Mouse (Mus musculus) CH12.LX (cell line): Measurements from ENCODE around the gene Rnf183. TPM values are rescaled to one million over a fixed set of nuclear protein-coding genes. Genes with fewer than 3 reads are reported as not detected.

Source experiments
- DNase-seq: peaks from one replicate; pipeline ENCODE4 v3.0.0-alpha.2; 2013; ENCODE audit errors: extremely low read depth
- H3K27ac ChIP-seq: 2 replicates; pipeline ENCODE4 v1.5.1; 2012; ENCODE audit warnings: low read depth, mild to moderate bottlenecking, control low read depth, moderate library complexity; ENCODE audit not compliant: insufficient read depth
- H3K27me3 ChIP-seq: replicated peaks from 2 replicates; pipeline ENCODE3; 2012; ENCODE audit warnings: inconsistent platforms
- H3K36me3 ChIP-seq, 2 experiments: replicated peaks in 1 of 2; 2 replicates each; pipeline versions ENCODE3 to v1.6.1; 2012; ENCODE audit warnings: inconsistent platforms in 1 of 2, low read length in 1 of 2, mild to moderate bottlenecking in 1 of 2, mixed read lengths in 1 of 2, moderate library complexity in 1 of 2; ENCODE audit not compliant: control insufficient read depth in 1 of 2, insufficient read depth in 1 of 2
- H3K4me1 ChIP-seq, 2 experiments: 2 replicates each; pipeline ENCODE4 v1.6.1; 2012; ENCODE audit warnings: inconsistent platforms in 1 of 2, moderate library complexity in 1 of 2; ENCODE audit not compliant: insufficient read depth in 2 of 2, control insufficient read depth in 1 of 2
- H3K4me2 ChIP-seq: 2 replicates; pipeline ENCODE4 v1.6.1; 2012; ENCODE audit warnings: low read depth, mild to moderate bottlenecking, control low read depth; ENCODE audit not compliant: poor library complexity, insufficient read depth, severe bottlenecking
- H3K4me3 ChIP-seq, 3 experiments: fragments of 150-350 bp in 1 of 3; sonication (generic) in 1 of 3; replicated peaks in 1 of 3; 2 replicates each; pipeline versions ENCODE3 to v1.5.1; 2011 to 2012; ENCODE audit warnings: low read depth in 2 of 3, low read length in 2 of 3, mild to moderate bottlenecking in 2 of 3, moderate library complexity in 2 of 3, control low read depth in 1 of 3, improper control_type of control experiment in 1 of 3, inconsistent platforms in 1 of 3, mixed read lengths in 1 of 3; ENCODE audit not compliant: poor library complexity in 1 of 3
- H3K79me2 ChIP-seq: replicated peaks from 2 replicates; pipeline ENCODE4 v1.6.1; 2012; ENCODE audit warnings: mild to moderate bottlenecking, moderate library complexity; ENCODE audit not compliant: control insufficient read depth, poor library complexity, insufficient read depth, severe bottlenecking; ENCODE audit errors: extremely low read depth
- H3K9ac ChIP-seq: 2 replicates; pipeline ENCODE4 v1.6.1; 2012; ENCODE audit warnings: low read depth, mild to moderate bottlenecking, control low read depth, moderate library complexity; ENCODE audit not compliant: insufficient read depth
- H3K9me3 ChIP-seq: replicated peaks from 2 replicates; pipeline ENCODE3; 2012; ENCODE audit warnings: low read length, inconsistent platforms, mixed read lengths
- BHLHE40 ChIP-seq: IDR thresholded peaks from 2 replicates; pipeline ENCODE4 v1.6.1; 2011; ENCODE audit warnings: mild to moderate bottlenecking, low read depth, low read length, improper control_type of control experiment
- CTCF ChIP-seq, 2 experiments: IDR thresholded peaks in 1 of 2; conservative IDR thresholded peaks in 1 of 2; 2 replicates each; pipeline ENCODE4 v1.5.1; 2011 to 2012; ENCODE audit warnings: low read depth in 2 of 2, low read length in 2 of 2, improper control_type of control experiment in 1 of 2, inconsistent platforms in 1 of 2, mild to moderate bottlenecking in 1 of 2, moderate library complexity in 1 of 2
- ELF1 ChIP-seq: IDR thresholded peaks from 2 replicates; pipeline ENCODE4 v1.6.1; 2014; ENCODE audit warnings: low read depth, mild to moderate bottlenecking, inconsistent platforms, low read length, improper control_type of control experiment
- ETS1 ChIP-seq: conservative IDR thresholded peaks from 2 replicates; pipeline ENCODE4 v1.6.1; 2012; ENCODE audit warnings: low read depth, mild to moderate bottlenecking, inconsistent platforms, low read length, improper control_type of control experiment, moderate library complexity
- HCFC1 ChIP-seq: IDR thresholded peaks from 2 replicates; pipeline ENCODE4 v1.6.1; 2012; ENCODE audit warnings: low read depth, mild to moderate bottlenecking, inconsistent platforms, low read length, improper control_type of control experiment
- IRF4 ChIP-seq: IDR thresholded peaks from 2 replicates; pipeline ENCODE4 v1.6.1; 2014; ENCODE audit warnings: low read depth, mild to moderate bottlenecking, inconsistent platforms, low read length, improper control_type of control experiment
- JUN ChIP-seq: IDR thresholded peaks from 2 replicates; pipeline ENCODE4 v1.6.1; 2011; ENCODE audit warnings: low read depth, mild to moderate bottlenecking, low read length, improper control_type of control experiment, moderate library complexity; ENCODE audit not compliant: insufficient read depth
- KAT2A ChIP-seq: IDR thresholded peaks from 2 replicates; pipeline ENCODE4 v1.6.1; 2012; ENCODE audit warnings: low read length, improper control_type of control experiment, inconsistent platforms; ENCODE audit not compliant: insufficient replicate concordance
- MAFK ChIP-seq: IDR thresholded peaks from 2 replicates; pipeline ENCODE4 v1.6.1; 2011; ENCODE audit warnings: low read length, improper control_type of control experiment; ENCODE audit not compliant: insufficient replicate concordance
- MAX ChIP-seq: IDR thresholded peaks from 2 replicates; pipeline ENCODE4 v1.6.1; 2011; ENCODE audit warnings: low read length, improper control_type of control experiment
- MXI1 ChIP-seq: IDR thresholded peaks from 2 replicates; pipeline ENCODE4 v1.6.1; 2011; ENCODE audit warnings: mild to moderate bottlenecking, low read depth, low read length, improper control_type of control experiment
- MYC ChIP-seq: IDR thresholded peaks from 2 replicates; pipeline ENCODE4 v1.6.1; 2011; ENCODE audit warnings: low read depth, mild to moderate bottlenecking, improper control_type of control experiment, low read length
- NELFE ChIP-seq: IDR thresholded peaks from 2 replicates; pipeline ENCODE4 v1.6.1; 2011; ENCODE audit warnings: low read depth, low read length, improper control_type of control experiment
- POLR2A ChIP-seq: IDR thresholded peaks from 2 replicates; pipeline ENCODE4 v1.6.1; 2011; ENCODE audit warnings: low read depth, mild to moderate bottlenecking, improper control_type of control experiment, low read length
- RAD21 ChIP-seq: IDR thresholded peaks from 2 replicates; pipeline ENCODE4 v1.6.1; 2011; ENCODE audit warnings: low read depth, mild to moderate bottlenecking, low read length, improper control_type of control experiment, moderate library complexity
- SIN3A ChIP-seq: IDR thresholded peaks from 2 replicates; pipeline ENCODE4 v1.6.1; 2012; ENCODE audit warnings: low read length, improper control_type of control experiment, inconsistent platforms
- SMC3 ChIP-seq: IDR thresholded peaks from 2 replicates; pipeline ENCODE4 v1.6.1; 2011; ENCODE audit warnings: low read depth, low read length, improper control_type of control experiment
- TBP ChIP-seq: conservative IDR thresholded peaks from 2 replicates; pipeline ENCODE4 v1.6.1; 2011; ENCODE audit warnings: low read depth, low read length, improper control_type of control experiment
- TCF12 ChIP-seq: IDR thresholded peaks from 2 replicates; pipeline ENCODE4 v1.6.1; 2014; ENCODE audit warnings: low read depth, mild to moderate bottlenecking, inconsistent platforms, low read length, improper control_type of control experiment
- UBTF ChIP-seq: IDR thresholded peaks from 2 replicates; pipeline ENCODE4 v1.6.1; 2012; ENCODE audit warnings: low read depth, mild to moderate bottlenecking, inconsistent platforms, low read length, improper control_type of control experiment, moderate library complexity
- USF2 ChIP-seq: conservative IDR thresholded peaks from 2 replicates; pipeline ENCODE4 v1.6.1; 2011; ENCODE audit warnings: low read depth, low read length, improper control_type of control experiment
- ZC3H11A ChIP-seq: IDR thresholded peaks from 2 replicates; pipeline ENCODE4 v1.6.1; 2012; ENCODE audit warnings: low read depth, mild to moderate bottlenecking, inconsistent platforms, low read length, improper control_type of control experiment
- ZMIZ1 ChIP-seq: IDR thresholded peaks from 2 replicates; pipeline ENCODE4 v1.6.1; 2012; ENCODE audit warnings: low read depth, mild to moderate bottlenecking, inconsistent platforms, low read length, improper control_type of control experiment
- dilution Hi-C: fragments of 300-500 bp; cut with MboI; formaldehyde crosslinking; loops from 2 replicates; pipeline ENCODE4 v1.14.3; 2020; ENCODE audit warnings: low sequenced_read_pairs; ENCODE audit not compliant: extremely low pct_unique_long_range_greater_than_20kb, extremely low pct_ligation_motif_present
- in situ Hi-C: fragments of 300-500 bp; cut with MboI; formaldehyde crosslinking; loops from 3 replicates; pipeline ENCODE4 v1.14.3; 2019; ENCODE audit warnings: low sequenced_read_pairs, low pct_ligation_motif_present, low pct_unique_long_range_greater_than_20kb, mixed read lengths
- polyA plus RNA-seq: library from polyadenylated mRNA; unstranded; fragments of >175 nt; gene quantifications from 2 replicates; pipeline ENCODE4 v1.2.1, GENCODE M21; 2012; ENCODE audit warnings: low read depth; ENCODE audit not compliant: insufficient read length
- total RNA-seq, 2 experiments: library from RNA; depleted of rRNA; stranded (reverse); fragments of 300-350 nt in 1 of 2; fragments of >200 nt in 1 of 2; gene quantifications; 2 replicates each; pipeline ENCODE4 v1.2.3; 2012 to 2014

Gene Rnf183
- total and polyA plus RNA-seq, 3 experiments: 4.0 to 4.4 (median 4.1) TPM

GRCm38 (mm10) chr4:62407730-62408582, 27.1 kb downstream of the Rnf183 start:
- peak overlapping the region; percentile 95 for H3K9ac ChIP-seq
- H3K4me2 ChIP-seq: no peak overlapping the region; the same call in 1 of the 2 replicates
- no peaks in the 10 kb centered on the region for H3K27me3 ChIP-seq
- H3K27ac ChIP-seq: peak overlapping the region; percentile 65; the same call in 1 of the 2 replicates
- H3K36me3 ChIP-seq: peaks cover 20 to 54% of the 10 kb centered on the region in 2 experiments
- DNase-seq: peak; percentile 66
- peak overlapping the region; percentile 77 to 97 (median 80) for H3K4me3 ChIP-seq
- H3K79me2 ChIP-seq: peaks cover 80% of the 10 kb centered on the region
- no peaks in the 10 kb centered on the region for H3K9me3 ChIP-seq
- peaks cover 12 to 54% of the 10 kb centered on the region in 2 experiments for H3K4me1 ChIP-seq
- TF ChIP-seq JUN: no peak
- no peak for TF ChIP-seq ZC3H11A
- peak; percentile 49 for TF ChIP-seq MXI1
- TF ChIP-seq MAFK: no peak
- TF ChIP-seq ELF1: no peak
- no peak; the same call in 1 of the 2 replicates for TF ChIP-seq RAD21
- no peak for TF ChIP-seq ETS1
- no peak for TF ChIP-seq UBTF
- 0 out of 2 replicates have a peak, but pooled peaks have one; percentile 22 for TF ChIP-seq NELFE
- TF ChIP-seq KAT2A: no peak
- TF ChIP-seq MAX: 0 out of 2 replicates have a peak, but pooled peaks have one; percentile 57
- peak; percentile 72; the same call in 1 of the 2 replicates for TF ChIP-seq MYC
- 0 out of 2 replicates have a peak, but pooled peaks have one; percentile 13 for TF ChIP-seq TBP
- peak; percentile 74; the same call in 1 of the 2 replicates for TF ChIP-seq SIN3A
- TF ChIP-seq ZMIZ1: no peak
- TF ChIP-seq BHLHE40: 0 out of 2 replicates have a peak, but pooled peaks have one; percentile 9
- TF ChIP-seq IRF4: no peak
- TF ChIP-seq TCF12: peak; percentile 55; the same call in 1 of the 2 replicates
- TF ChIP-seq USF2: no peak
- TF ChIP-seq CTCF (conservative IDR thresholded peaks at IDR 0.05 in 1 of 2, IDR thresholded peaks at IDR 0.05 in 1 of 2; ENCODE audit: low read depth in 2 of 2, low read length in 2 of 2): peak in 1 of 2 experiments; percentile 67; a peak in 2 of 4 replicates
- TF ChIP-seq SMC3: peak; percentile 40; the same call in 1 of the 2 replicates
- peak; percentile 21; the same call in 1 of the 2 replicates for TF ChIP-seq HCFC1
- TF ChIP-seq POLR2A: peak; percentile 63; the same call in 1 of the 2 replicates
- dilution Hi-C loops: no loop called here
- in situ Hi-C loops: loop anchor here (10.0 kb wide), 1 partner anchor 97 kb away; the partner anchor contains the start of gene Hdhd3
